Mouse (Mus musculus) kidney, adult 18-20 months (tissue): Measurements from ENCODE around the gene Wee2.

Source experiments
- DNase-seq: peaks from one replicate; pipeline ENCODE4 v3.0.0; 2021

Wee2 gene

GRCm38 (mm10) chr6:40436047-40436483 is 2.8 kb upstream of the Wee2 start, which contains the start of gene E330009J07Rik:
E330009J07Rik (minus strand) TSS chr6:40436135.
- peak; percentile 89 for DNase-seq

DNA sequence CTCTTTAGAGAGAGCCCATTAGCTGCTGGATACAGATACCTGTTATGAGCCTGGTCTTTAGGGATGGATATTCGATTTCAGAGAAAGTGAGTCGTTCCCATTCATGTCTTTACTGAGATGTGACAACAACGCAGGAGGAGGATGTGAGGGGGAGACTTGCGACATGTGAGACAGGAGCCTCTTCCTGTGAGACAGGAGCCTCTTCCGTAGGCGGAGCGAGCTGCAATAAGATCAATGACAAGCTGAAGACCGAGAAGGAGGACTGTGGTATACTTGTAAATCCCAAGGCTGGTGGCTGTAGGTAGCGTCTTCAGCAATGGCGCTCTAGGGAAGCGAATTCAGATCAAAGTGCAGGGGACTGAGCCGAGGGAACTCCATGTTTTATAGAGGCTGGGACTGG is 843 bp downstream of the Wee2 start:
- DNase-seq, result no peak

- DNase-seq, result no peak
Observed at GRCm38 (mm10) chr6:40441276-40441675, 2.4 kb downstream of the Wee2 start.

- DNase-seq, result no peak
Observed at GRCm38 (mm10) chr6:40441755-40442154, 2.9 kb downstream of the Wee2 start.

GRCm38 (mm10) chr6:40443281-40443928 is 4.5 kb downstream of the Wee2 start:
- DNase-seq, result no peak

DNA sequence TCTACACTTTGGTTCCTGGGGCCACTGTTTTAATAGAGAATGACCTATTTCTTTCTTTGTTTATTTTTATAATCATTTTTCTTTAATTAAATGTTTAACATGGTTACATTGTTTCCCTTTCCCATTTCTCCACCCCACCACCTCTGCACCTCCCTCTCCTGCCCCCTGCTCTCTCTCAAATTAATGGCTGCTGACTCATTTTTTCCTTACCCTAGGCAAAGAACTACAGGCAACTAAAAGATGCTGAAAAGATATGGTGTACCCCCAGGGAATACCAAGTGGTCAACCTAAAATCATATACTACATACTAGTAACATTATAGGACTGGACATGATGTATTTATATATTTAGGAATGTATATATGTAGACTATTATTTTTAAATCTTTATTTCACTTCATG is 9.7 kb downstream of the Wee2 start:
- no peak for DNase-seq

GRCm38 (mm10) chr6:40454436-40455041 is 15.7 kb downstream of the Wee2 start:
- DNase-seq, result no peak

- DNase-seq, result no peak
Observed at GRCm38 (mm10) chr6:40465710-40466109, 26.8 kb downstream of the Wee2 start.

GRCm38 (mm10) chr6:40470916-40471719 is 32.2 kb downstream of the Wee2 start, which contains the start of gene Ssbp1:
Ssbp1 (plus strand) TSS chr6:40471352.
- DNase-seq, result peak; percentile 93

GRCm38 (mm10) chr6:40471720-40472010 is 32.8 kb downstream of the Wee2 start:
- no peak for DNase-seq

DNA sequence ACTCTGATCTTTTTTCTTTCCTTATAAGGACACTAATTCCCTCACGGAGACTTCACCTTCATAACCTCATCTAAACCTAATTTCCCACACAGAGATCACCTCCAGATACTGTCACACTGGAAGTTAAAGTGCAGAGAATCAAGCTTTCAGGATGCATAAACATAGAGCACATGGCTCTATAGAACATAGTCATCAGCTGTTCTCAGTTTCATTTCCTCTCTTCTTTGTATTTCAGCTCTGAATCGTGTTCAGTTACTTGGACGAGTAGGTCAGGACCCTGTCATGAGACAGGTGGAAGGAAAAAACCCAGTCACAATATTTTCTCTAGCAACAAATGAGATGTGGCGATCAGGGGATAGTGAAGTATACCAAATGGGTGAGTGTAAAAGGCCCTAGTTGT is 37.2 kb downstream of the Wee2 start:
- no peak for DNase-seq

- DNase-seq, result no peak
Observed at GRCm38 (mm10) chr6:40479705-40480104, 40.8 kb downstream of the Wee2 start.

GRCm38 (mm10) chr6:40482318-40482717 is 43.4 kb downstream of the Wee2 start:
- DNase-seq, result no peak

- no peak for DNase-seq
Observed at GRCm38 (mm10) chr6:40490933-40491332, 52.0 kb downstream of the Wee2 start, which contains the start of gene Tas2r137. Tas2r137 (plus strand) TSS chr6:40491233.

- DNase-seq, result no peak
Observed at GRCm38 (mm10) chr6:40493229-40493628, 54.3 kb downstream of the Wee2 start, which contains the start of gene Tas2r108. Tas2r108 (plus strand) TSS chr6:40493529.
